Mouse (Mus musculus): ENCODE data around the gene Agap1. TPM values are rescaled to one million over a fixed set of nuclear protein-coding genes. Genes with fewer than 3 reads are reported as not detected.

The Agap1 gene
- total RNA-seq, 2 experiments from 2014 or later, result 8.0 to 16.0 TPM

GRCm38 (mm10) chr1:89539127-89539526 lies 84.5 kb downstream of the Agap1 start:
- ATAC-seq (replicated peaks; ENCODE audit: poor library complexity, severe bottlenecking), result no peak

GRCm38 (mm10) chr1:89541151-89541550 lies 86.5 kb downstream of the Agap1 start:
- no peak for ATAC-seq (replicated peaks; ENCODE audit: poor library complexity, severe bottlenecking)

GRCm38 (mm10) chr1:89542464-89542863 lies 87.9 kb downstream of the Agap1 start:
- ATAC-seq (replicated peaks; ENCODE audit: poor library complexity, severe bottlenecking), result no peak

- no peak for ATAC-seq (replicated peaks; ENCODE audit: poor library complexity, severe bottlenecking)
Measured at GRCm38 (mm10) chr1:89543312-89543711, 88.7 kb downstream of the Agap1 start.

- no peak for ATAC-seq (replicated peaks; ENCODE audit: poor library complexity, severe bottlenecking)
Measured at GRCm38 (mm10) chr1:89544094-89544493, 89.5 kb downstream of the Agap1 start.

GRCm38 (mm10) chr1:89545099-89545498 lies 90.5 kb downstream of the Agap1 start:
- ATAC-seq (replicated peaks; ENCODE audit: poor library complexity, severe bottlenecking), result no peak

- no peak for ATAC-seq (replicated peaks; ENCODE audit: poor library complexity, severe bottlenecking)
Measured at GRCm38 (mm10) chr1:89547525-89548504, 93.2 kb downstream of the Agap1 start.

GRCm38 (mm10) chr1:89550061-89550869 lies 95.7 kb downstream of the Agap1 start:
- no peak for ATAC-seq (replicated peaks; ENCODE audit: poor library complexity, severe bottlenecking)

- peak; percentile 84 for ATAC-seq (replicated peaks; ENCODE audit: poor library complexity, severe bottlenecking)
Measured at GRCm38 (mm10) chr1:89552470-89552869, 97.9 kb downstream of the Agap1 start.

GRCm38 (mm10) chr1:89553791-89554190 lies 99.2 kb downstream of the Agap1 start:
- ATAC-seq (replicated peaks; ENCODE audit: poor library complexity, severe bottlenecking), result no peak

- ATAC-seq (replicated peaks; ENCODE audit: poor library complexity, severe bottlenecking), result peak; percentile 36
Measured at GRCm38 (mm10) chr1:89554969-89555856, 100.6 kb downstream of the Agap1 start.

- no peak for ATAC-seq (replicated peaks; ENCODE audit: poor library complexity, severe bottlenecking)
Measured at GRCm38 (mm10) chr1:89556006-89556405, 101.4 kb downstream of the Agap1 start.

GRCm38 (mm10) chr1:89557401-89557800 lies 102.8 kb downstream of the Agap1 start:
- no peak for ATAC-seq (replicated peaks; ENCODE audit: poor library complexity, severe bottlenecking)

- ATAC-seq (replicated peaks; ENCODE audit: poor library complexity, severe bottlenecking), result no peak
Measured at GRCm38 (mm10) chr1:89558080-89558479, 103.5 kb downstream of the Agap1 start.

GRCm38 (mm10) chr1:89563399-89563798 lies 108.8 kb downstream of the Agap1 start:
- ATAC-seq (replicated peaks; ENCODE audit: poor library complexity, severe bottlenecking), result peak; percentile 99

- no peak for ATAC-seq (replicated peaks; ENCODE audit: poor library complexity, severe bottlenecking)
Measured at GRCm38 (mm10) chr1:89566578-89567488, 112.2 kb downstream of the Agap1 start.

- peak; percentile 52 for ATAC-seq (replicated peaks; ENCODE audit: poor library complexity, severe bottlenecking)
Measured at GRCm38 (mm10) chr1:89568546-89569405, 114.2 kb downstream of the Agap1 start.
